8 mouse cellular contexts compared by ENCODE assay signal in genomic region chr9:8964512-8965133, GRCm38 (mm10). TPM values are rescaled to one million over a fixed set of nuclear protein-coding genes. Genes with fewer than 3 reads are reported as not detected.
DNase-seq lines count a peak whose midpoint lies in the region.

No protein-coding gene starts in this region.

- intact Hi-C loops in left cerebral cortex, postnatal 10 days (cut with DNase I), result loop anchor here (5.0 to 10.0 kb wide), 2 partner anchors 262 to 740 kb away; no protein-coding TSS in a partner anchor

- peak; percentile 17 for DNase-seq in left cerebral cortex, adult 11 months (ENCODE audit: low spot score)
- no peak for DNase-seq in left cerebral cortex, postnatal 10 days (ENCODE audit: extremely low spot score in 1 of 2, low spot score in 2 of 2)
- peak; percentile 1 for DNase-seq in MEL-GATA-1-ER (ENCODE audit: extremely low read depth, low read depth)
- peak; percentile 4 for DNase-seq in cerebellum, adult 11-12 months
- DNase-seq in frontal cortex, postnatal 25 days (ENCODE audit: low spot score in 2 of 2), result peak; percentile 14 to 29
- peak; percentile 16 to 23 for DNase-seq in left cerebral cortex, adult 8-10 months (ENCODE audit: low spot score in 2 of 2)
- DNase-seq in retina, postnatal 7 days (ENCODE audit: low read depth, low spot score), result peak; percentile 4
- no peak for DNase-seq in gastrocnemius, postnatal 10 days

RNA-seq across cellular contexts. Expression of gene Gm16485, which starts 7.0 kb away (rescaled TPM):
- total RNA-seq in left cerebral cortex, postnatal 10 days (2021), result 1 to 10 TPM; 6.0 TPM
- 10 to 100 TPM; 10.0 to 14.2 (median 12.7) TPM for total RNA-seq in left cerebral cortex, adult 8-10 months (2022)
- total RNA-seq in gastrocnemius, postnatal 10 days (2021), result not detected

Comparison
In these comparisons a context has a peak if more than half of its experiments do, and no peak if none do; other contexts are left out.
1. DNase-seq: peak in left cerebral cortex, adult 11 months (single experiment), MEL-GATA-1-ER (single experiment), cerebellum, adult 11-12 months (single experiment), frontal cortex, postnatal 25 days (2 of 2), left cerebral cortex, adult 8-10 months (2 of 2) and retina, postnatal 7 days (single experiment); none in left cerebral cortex, postnatal 10 days (0 of 2) and gastrocnemius, postnatal 10 days (single experiment).
2. RNA of gene Gm16485, which starts 7.0 kb away (total RNA-seq): 10.0 to 14.2 TPM in left cerebral cortex, adult 8-10 months and 6.0 TPM in left cerebral cortex, postnatal 10 days; not detected in gastrocnemius, postnatal 10 days; every median in the first group is over 4 times any median in the second.